Mouse (Mus musculus) thymus, postnatal 25 days (tissue): ENCODE measurements around the gene Vps8.
"Not testable (repeated sequence)": the region's sequence is repeated elsewhere in the genome, so short reads cannot be mapped to it uniquely, and the experiment has no call there.

Experiments
- DNase-seq: peaks from one replicate; pipeline ENCODE4 v3.0.0; 2022

The Vps8 gene

DNA sequence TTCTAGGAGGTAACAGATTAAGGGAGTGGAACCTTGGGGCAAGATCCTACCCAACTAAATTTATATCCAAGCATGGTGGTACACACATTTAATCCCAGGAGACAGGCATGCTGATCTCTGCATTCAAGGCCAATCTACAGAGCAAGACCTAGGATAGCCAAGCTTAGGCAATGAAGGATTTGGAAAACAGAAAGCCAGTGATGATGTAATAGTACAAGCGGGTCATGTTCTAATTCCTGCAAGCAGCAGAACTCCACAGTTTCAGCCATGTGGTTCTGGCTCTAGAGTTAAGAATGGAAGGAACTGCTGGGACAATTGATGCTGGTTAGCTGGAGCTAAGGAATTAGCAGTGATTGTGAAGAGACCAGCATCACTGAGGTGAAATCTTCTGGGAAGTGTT, 250.7 kb downstream of the Vps8 start:
- not testable (repeated sequence) for DNase-seq

DNA sequence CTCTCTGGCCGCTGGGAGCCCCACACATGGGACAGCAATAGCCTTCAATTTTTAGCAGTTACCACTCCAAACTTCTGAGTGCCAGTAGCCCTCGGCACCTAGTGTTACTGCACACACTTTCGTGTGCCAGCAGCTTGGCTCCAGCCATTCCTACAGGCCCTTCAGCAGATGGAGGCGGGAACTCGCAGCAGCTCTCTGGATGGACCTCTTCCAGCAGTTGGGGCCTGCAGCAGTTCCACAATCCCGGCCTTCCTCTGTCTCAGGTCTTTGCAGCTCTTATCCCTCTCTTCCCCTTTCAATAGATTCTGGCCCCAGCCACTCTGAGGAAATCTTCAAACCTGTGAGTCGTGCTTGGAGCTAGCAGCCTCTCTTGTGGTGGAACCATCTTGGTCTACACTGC, 253.9 kb downstream of the Vps8 start:
- no peak for DNase-seq

DNA sequence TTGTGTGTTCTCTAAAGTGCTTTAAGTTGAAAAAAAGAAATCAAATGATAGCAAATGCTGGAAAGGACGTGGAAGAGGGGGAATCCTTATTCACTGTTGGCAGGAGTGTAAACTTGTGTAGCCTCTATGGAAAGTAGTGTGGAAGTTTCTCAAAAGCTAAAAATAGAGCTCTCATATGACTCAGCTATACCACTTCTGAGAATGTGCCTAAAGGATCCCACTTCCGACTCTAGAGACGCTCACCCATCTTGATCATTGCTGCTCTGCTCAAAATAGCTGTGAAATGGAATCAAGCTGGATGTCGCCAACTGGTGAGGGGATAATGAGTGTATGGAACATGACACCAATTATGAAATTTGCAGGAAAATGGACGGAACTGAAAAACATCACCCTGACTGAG, 264.5 kb downstream of the Vps8 start:
- no peak for DNase-seq

GRCm38 (mm10) chr16:21689141-21689540, 266.2 kb downstream of the Vps8 start:
- DNase-seq = peak; percentile 61

DNA sequence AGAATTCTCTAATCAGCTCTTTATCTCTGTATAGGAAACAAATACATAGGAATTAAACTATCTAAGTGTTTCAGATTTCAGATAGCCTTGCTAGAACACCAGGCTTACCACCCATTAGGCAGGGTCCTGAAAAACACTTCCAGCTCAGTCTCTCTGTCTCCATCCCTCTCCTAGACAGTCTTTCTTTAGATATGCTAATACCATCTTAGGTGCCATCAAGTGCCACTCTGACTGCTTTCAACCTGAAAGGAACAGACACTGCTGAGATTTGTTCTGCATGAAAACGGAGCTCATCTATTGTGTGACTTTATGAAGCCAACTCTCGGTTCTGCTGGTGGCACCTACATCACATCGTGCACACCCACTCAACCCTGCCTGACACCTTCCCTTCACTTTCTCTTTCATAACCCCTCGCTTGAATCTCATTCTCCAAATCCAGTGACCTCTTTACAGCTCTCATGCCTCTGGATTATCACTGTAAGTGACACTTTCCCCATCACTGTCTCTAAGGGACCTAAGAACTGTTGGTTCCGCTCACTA, 267.4 kb downstream of the Vps8 start:
- DNase-seq = peak; percentile 21

DNA sequence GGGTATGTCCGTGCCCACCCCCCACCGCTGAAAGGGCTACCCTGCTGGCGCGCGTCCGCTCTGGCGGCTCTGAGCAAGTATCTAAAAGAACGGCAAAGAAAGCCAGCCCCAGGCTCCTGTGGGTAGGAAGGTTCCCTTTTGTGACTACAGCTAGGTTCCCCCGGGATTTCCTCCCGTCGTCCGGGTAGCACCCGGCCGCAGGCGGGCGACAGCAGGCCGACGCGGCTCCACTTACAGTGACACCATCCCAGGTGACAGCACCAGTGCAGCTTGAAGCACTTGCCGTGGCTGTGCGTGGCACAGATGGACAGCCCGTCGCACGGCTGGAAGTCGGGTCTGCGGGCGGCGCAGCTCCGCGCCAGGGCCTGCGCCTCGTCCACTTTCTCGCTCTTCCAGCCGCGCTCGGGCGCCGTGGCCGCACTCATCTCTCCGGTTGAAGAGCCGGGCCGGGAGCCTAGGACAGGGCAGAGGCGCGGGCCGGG, 271.1 kb downstream of the Vps8 start:
- peak; percentile 66 for DNase-seq
